ENCODE assay signal across 8 mouse cellular contexts in the genomic region with DNA sequence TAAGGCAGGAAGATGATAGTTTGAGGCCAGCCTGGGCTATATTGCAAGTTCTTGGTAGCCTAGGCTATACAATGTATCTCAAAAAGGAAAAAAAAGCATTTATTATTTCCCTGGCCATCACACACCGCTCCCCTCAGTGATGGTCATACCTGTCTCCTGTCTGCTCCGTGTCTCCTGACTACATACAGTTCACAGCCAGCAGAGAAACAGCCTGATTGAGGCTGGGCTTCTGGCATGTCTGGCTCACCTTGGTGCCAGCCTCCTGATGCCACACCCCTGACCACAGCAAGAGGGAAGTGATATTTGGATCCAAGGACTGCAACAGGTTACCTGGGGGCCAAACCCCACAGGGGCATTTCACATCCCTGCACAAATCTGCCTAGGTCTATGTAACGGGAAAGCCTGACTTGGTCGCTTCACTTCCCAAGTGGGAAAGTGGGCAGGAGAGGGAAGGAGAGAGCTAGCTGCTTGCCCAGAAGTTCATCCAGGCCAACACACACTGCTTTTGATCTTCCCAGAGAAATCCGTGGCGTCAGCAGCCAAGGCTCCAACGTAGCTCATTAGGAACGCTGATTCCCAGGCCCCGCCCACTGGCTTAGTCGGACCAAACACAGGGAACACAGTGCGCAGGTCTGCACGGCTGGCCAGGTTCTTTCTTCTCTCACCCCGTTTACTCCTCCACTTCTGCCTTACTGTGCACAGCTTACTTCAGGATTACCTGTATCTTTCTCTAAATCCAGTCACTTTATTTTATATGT. TPM values are rescaled to one million over a fixed set of nuclear protein-coding genes. Genes with fewer than 3 reads are reported as not detected.
DNase-seq lines count a peak whose midpoint lies in the region; ATAC-seq lines count a peak whose summit lies in the region.
"Had no signal": no experiment of that assay in that cellular context is flagged by ENCODE, and none has a peak within 500 bp of the region (broad histone marks: within the 10 kb centered on the region; RNA-seq: fewer than 3 reads in every experiment).

No protein-coding gene starts in this region.

- no peaks in the 10 kb centered on the region for H3K9me3 ChIP-seq in embryonic facial prominence, embryonic 14.5 days (ENCODE audit: control insufficient read depth, low read length)
- no peaks in the 10 kb centered on the region for H3K9me3 ChIP-seq in hindbrain, embryonic 16.5 days (ENCODE audit: control insufficient read depth, low read length)
- no peaks in the 10 kb centered on the region for H3K9me3 ChIP-seq in liver, embryonic 12.5 days (replicated peaks)
- H3K9me3 ChIP-seq in neural tube, embryonic 12.5 days = no peaks in the 10 kb centered on the region

- no peaks in the 10 kb centered on the region for H3K27me3 ChIP-seq in embryonic facial prominence, embryonic 14.5 days (replicated peaks; ENCODE audit: control insufficient read depth, insufficient read depth, low read length)
- H3K27me3 ChIP-seq in hindbrain, embryonic 16.5 days (replicated peaks; ENCODE audit: control insufficient read depth, insufficient read depth, low read length) = no peaks in the 10 kb centered on the region
- peaks cover 21% of the 10 kb centered on the region; the same call in 1 of the 2 replicates for H3K27me3 ChIP-seq in liver, embryonic 12.5 days (replicated peaks)
- H3K27me3 ChIP-seq in neural tube, embryonic 12.5 days (replicated peaks) = no peaks in the 10 kb centered on the region

- ATAC-seq in embryonic facial prominence, embryonic 14.5 days (ENCODE audit: low read depth) = peak; percentile 85
- peak; percentile 86 for ATAC-seq in hindbrain, embryonic 16.5 days
- no peak for ATAC-seq in liver, embryonic 12.5 days
- ATAC-seq in neural tube, embryonic 12.5 days (ENCODE audit: low FRiP score, low read depth) = peak; percentile 66
- no peak for ATAC-seq in erythroblast, adult 5-6 weeks (replicated peaks; ENCODE audit: low FRiP score, poor library complexity, severe bottlenecking)

- peak overlapping the region; percentile 19; the same call in 1 of the 2 replicates for H3K4me3 ChIP-seq in embryonic facial prominence, embryonic 14.5 days (ENCODE audit: low read depth, low read length)
- peak overlapping the region; percentile 21 for H3K4me3 ChIP-seq in hindbrain, embryonic 16.5 days (ENCODE audit: low read length)
- H3K4me3 ChIP-seq in liver, embryonic 12.5 days = no peak overlapping the region
- H3K4me3 ChIP-seq in neural tube, embryonic 12.5 days = no peak overlapping the region

- peak overlapping the region; percentile 49 for H3K4me2 ChIP-seq in embryonic facial prominence, embryonic 14.5 days (ENCODE audit: low read depth, low read length)
- H3K4me2 ChIP-seq in hindbrain, embryonic 16.5 days (ENCODE audit: low read length) = peak overlapping the region; percentile 54
- peak overlapping the region; percentile 21; the same call in 1 of the 2 replicates for H3K4me2 ChIP-seq in liver, embryonic 12.5 days
- H3K4me2 ChIP-seq in neural tube, embryonic 12.5 days (replicated peaks) = peak overlapping the region; percentile 48

- H3K36me3 ChIP-seq in embryonic facial prominence, embryonic 14.5 days (ENCODE audit: control insufficient read depth, insufficient read depth, low read length) = no peaks in the 10 kb centered on the region
- H3K36me3 ChIP-seq in hindbrain, embryonic 16.5 days (ENCODE audit: control insufficient read depth, insufficient read depth, low read length) = no peaks in the 10 kb centered on the region
- H3K36me3 ChIP-seq in liver, embryonic 12.5 days = no peaks in the 10 kb centered on the region
- no peaks in the 10 kb centered on the region for H3K36me3 ChIP-seq in neural tube, embryonic 12.5 days

- DNase-seq in right cerebral cortex, adult 18-20 months = peak; percentile 25
- DNase-seq in right cerebral cortex, postnatal 25 days = no peak
- DNase-seq in embryonic facial prominence, embryonic 14.5 days (ENCODE audit: low spot score) = peak; percentile 83

- no peaks in the 10 kb centered on the region; the same call in none of the 2 replicates for H3K4me1 ChIP-seq in embryonic facial prominence, embryonic 14.5 days (ENCODE audit: control insufficient read depth, insufficient read depth, low read length)
- H3K4me1 ChIP-seq in hindbrain, embryonic 16.5 days (ENCODE audit: control insufficient read depth, insufficient read depth, low read depth, low read length) = peaks cover 6% of the 10 kb centered on the region
- H3K4me1 ChIP-seq in liver, embryonic 12.5 days = peaks cover 4% of the 10 kb centered on the region
- H3K4me1 ChIP-seq in neural tube, embryonic 12.5 days = peaks cover 7% of the 10 kb centered on the region

- H3K9ac ChIP-seq in embryonic facial prominence, embryonic 14.5 days (ENCODE audit: low read depth, low read length) = no peak overlapping the region; the same call in 1 of the 2 replicates
- H3K9ac ChIP-seq in hindbrain, embryonic 16.5 days (ENCODE audit: low read depth, low read length) = no peak overlapping the region; the same call in 1 of the 2 replicates
- H3K9ac ChIP-seq in liver, embryonic 12.5 days = no peak overlapping the region
- H3K9ac ChIP-seq in neural tube, embryonic 12.5 days = no peak overlapping the region

- H3K27ac ChIP-seq in embryonic facial prominence, embryonic 14.5 days (replicated peaks; ENCODE audit: low read depth, low read length) = no peak overlapping the region
- H3K27ac ChIP-seq in hindbrain, embryonic 16.5 days (ENCODE audit: low read depth, low read length) = 0 out of 2 replicates have a peak overlapping the region, but pooled peaks have one; percentile 20
- H3K27ac ChIP-seq in liver, embryonic 12.5 days = no peak overlapping the region
- H3K27ac ChIP-seq in neural tube, embryonic 12.5 days = no peak overlapping the region
- H3K27ac ChIP-seq: macrophage had no signal

- 27% methylated on average over 13 of the region's 13 CpGs for WGBS in embryonic facial prominence, embryonic 14.5 days
- WGBS in hindbrain, embryonic 16.5 days = 22% methylated on average over 13 of the region's 13 CpGs
- 33% methylated on average over 13 of the region's 13 CpGs for WGBS in liver, embryonic 12.5 days (ENCODE audit: insufficient replicate concordance)
- 30% methylated on average over 13 of the region's 13 CpGs for WGBS in neural tube, embryonic 12.5 days

RNA-seq across cellular contexts. Expression of gene Tekt5, which starts 20.9 kb away (rescaled TPM):
- polyA plus RNA-seq in embryonic facial prominence, embryonic 14.5 days (2014; fragmentation: Nextera tagmentation; extraction: Ambion mirVana) = 2.3 and 3.9 TPM in 2 replicates
- polyA plus RNA-seq in hindbrain, embryonic 16.5 days (2015; fragmentation: Nextera tagmentation; extraction: Ambion mirVana) = 20.7 and 27.5 TPM in 2 replicates
- 0.08 TPM in 1 of 2 replicates, not detected in the other for polyA plus RNA-seq in liver, embryonic 12.5 days (2016; fragmentation: Nextera tagmentation; extraction: Ambion mirVana)
- polyA plus RNA-seq in neural tube, embryonic 12.5 days (2016; fragmentation: Nextera tagmentation; extraction: Ambion mirVana) = 0.65 and 0.82 TPM in 2 replicates
- total RNA-seq in erythroblast, adult 5-6 weeks (2015; ENCODE audit: low replicate concordance) = not detected in 2 replicates
- total RNA-seq in erythroblast, adult 5-6 weeks (2017; ENCODE audit: low replicate concordance) = not detected in 2 replicates
- polyA plus RNA-seq: macrophage had no signal

RNA-seq across cellular contexts. Expression of gene Nubp1, which starts 37.3 kb away (rescaled TPM):
- 49.0 and 52.6 TPM in 2 replicates for polyA plus RNA-seq in embryonic facial prominence, embryonic 14.5 days (2014; fragmentation: Nextera tagmentation; extraction: Ambion mirVana)
- polyA plus RNA-seq in hindbrain, embryonic 16.5 days (2015; fragmentation: Nextera tagmentation; extraction: Ambion mirVana) = 46.3 and 54.1 TPM in 2 replicates
- polyA plus RNA-seq in liver, embryonic 12.5 days (2016; fragmentation: Nextera tagmentation; extraction: Ambion mirVana) = 49.4 and 52.0 TPM in 2 replicates
- polyA plus RNA-seq in neural tube, embryonic 12.5 days (2016; fragmentation: Nextera tagmentation; extraction: Ambion mirVana) = 54.3 and 55.5 TPM in 2 replicates
- 1.0 and 6.7 TPM in 2 replicates for total RNA-seq in erythroblast, adult 5-6 weeks (2015; ENCODE audit: low replicate concordance)
- total RNA-seq in erythroblast, adult 5-6 weeks (2017; ENCODE audit: low replicate concordance) = 7.8 and 8.6 TPM in 2 replicates

Comparison
In these comparisons a context has a peak if more than half of its experiments do, and no peak if none do; other contexts are left out.
1. ATAC-seq: peak in embryonic facial prominence, embryonic 14.5 days (single experiment), hindbrain, embryonic 16.5 days (single experiment) and neural tube, embryonic 12.5 days (single experiment); none in liver, embryonic 12.5 days (single experiment) and erythroblast, adult 5-6 weeks (single experiment).
2. H3K4me3 ChIP-seq: peak in embryonic facial prominence, embryonic 14.5 days (single experiment) and hindbrain, embryonic 16.5 days (single experiment); none in liver, embryonic 12.5 days (single experiment) and neural tube, embryonic 12.5 days (single experiment).
3. Peak in every context shown above with its lines, with median percentiles within 50 percentile points of each other: H3K4me2 ChIP-seq.